Comparison of ENCODE assay signal across 8 mouse cellular contexts in the genomic region with DNA sequence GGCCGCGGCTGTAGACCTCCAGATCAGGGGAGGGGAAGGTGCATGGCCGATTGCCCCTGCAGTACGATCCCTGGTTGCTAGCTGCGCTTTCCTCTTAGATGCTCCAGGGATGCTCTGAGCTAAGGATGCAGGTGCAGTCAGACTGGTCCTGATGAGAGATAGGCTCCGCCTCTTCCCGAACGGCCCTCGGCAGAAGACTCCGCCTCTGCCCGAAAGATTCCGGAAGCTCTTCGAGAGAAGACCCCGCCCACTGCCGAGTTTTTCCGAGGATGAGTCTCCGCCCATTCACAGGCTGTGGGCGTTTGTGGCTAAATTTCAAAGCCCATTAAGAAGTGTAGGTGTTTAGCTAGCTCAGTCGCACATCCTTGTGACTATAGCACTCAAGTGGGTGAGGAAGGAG. TPM values are rescaled to one million over a fixed set of nuclear protein-coding genes. Genes with fewer than 3 reads are reported as not detected.
A peak's percentile ranks its signal among the peaks of the same experiment; 100 is the strongest.
DNase-seq lines count a peak whose midpoint lies in the region; ATAC-seq and TF ChIP-seq lines count a peak whose summit lies in the region.
"Not testable (repeated sequence)": the region's sequence is repeated elsewhere in the genome, so short reads cannot be mapped to it uniquely, and the experiment has no call there.

No protein-coding gene starts in this region.

- TF ChIP-seq CTCF in brain, embryonic 14.5 days (IDR thresholded peaks at IDR 0.05; ENCODE audit: borderline replicate concordance, extremely low read depth, insufficient read depth, insufficient read length) = not testable (repeated sequence)

- H3K4me3 ChIP-seq in heart, embryonic 11.5 days (ENCODE audit: low read depth, low read length); kidney, embryonic 14.5 days (ENCODE audit: low read length): not testable (repeated sequence)
- H3K4me3 ChIP-seq in limb, embryonic 13.5 days = peak overlapping the region; percentile 18
- H3K4me3 ChIP-seq in midbrain, embryonic 14.5 days (replicated peaks; ENCODE audit: low read depth, low read length) = peak overlapping the region; percentile 49

- peak; percentile 79 for ATAC-seq in erythroid progenitor cell, adult 5-6 weeks (replicated peaks; ENCODE audit: low FRiP score, poor library complexity, severe bottlenecking)
- ATAC-seq in heart, embryonic 11.5 days (replicated peaks; ENCODE audit: insufficient number of reproducible peaks, low FRiP score, low TSS enrichment) = peak; percentile 58
- peak; percentile 66 for ATAC-seq in kidney, embryonic 14.5 days (ENCODE audit: low FRiP score, low TSS enrichment)
- ATAC-seq in limb, embryonic 13.5 days (ENCODE audit: low FRiP score, low read depth) = peak; percentile 71
- ATAC-seq in midbrain, embryonic 14.5 days (ENCODE audit: low FRiP score, low TSS enrichment) = peak; percentile 85

- H3K36me3 ChIP-seq in heart, embryonic 11.5 days (ENCODE audit: control insufficient read depth, insufficient read depth, low read length); kidney, embryonic 14.5 days (ENCODE audit: control insufficient read depth, insufficient read depth, low read length); limb, embryonic 13.5 days; midbrain, embryonic 14.5 days (ENCODE audit: control insufficient read depth, insufficient read depth, low read length): not testable (repeated sequence)

- H3K9me3 ChIP-seq in heart, embryonic 11.5 days (replicated peaks; ENCODE audit: control insufficient read depth, low read length); kidney, embryonic 14.5 days (ENCODE audit: control insufficient read depth, low read length); limb, embryonic 13.5 days; midbrain, embryonic 14.5 days (ENCODE audit: control insufficient read depth, low read length): not testable (repeated sequence)

- H3K4me2 ChIP-seq in heart, embryonic 11.5 days = peak overlapping the region; percentile 37; the same call in 1 of the 2 replicates
- peak overlapping the region; percentile 19; the same call in 1 of the 2 replicates for H3K4me2 ChIP-seq in kidney, embryonic 14.5 days (replicated peaks; ENCODE audit: low read depth, low read length)
- peak overlapping the region; percentile 45 for H3K4me2 ChIP-seq in limb, embryonic 13.5 days (replicated peaks)
- peak overlapping the region; percentile 49 for H3K4me2 ChIP-seq in midbrain, embryonic 14.5 days (ENCODE audit: low read length)

- H3K4me1 ChIP-seq in heart, embryonic 11.5 days (ENCODE audit: control insufficient read depth, insufficient read depth, low read length); kidney, embryonic 14.5 days (ENCODE audit: control insufficient read depth, insufficient read depth, low read length); limb, embryonic 13.5 days; midbrain, embryonic 14.5 days (ENCODE audit: control insufficient read depth, insufficient read depth, low read length): not testable (repeated sequence)

- WGBS in heart, embryonic 11.5 days (ENCODE audit: insufficient replicate concordance) = under 1% methylated on average over 18 of the region's 19 CpGs
- 0% methylated on average over 19 of the region's 19 CpGs for WGBS in kidney, embryonic 14.5 days
- WGBS in limb, embryonic 13.5 days = under 1% methylated on average over 19 of the region's 19 CpGs
- WGBS in midbrain, embryonic 14.5 days = 0% methylated on average over 18 of the region's 19 CpGs

- DNase-seq in A20 (ENCODE audit: low read depth, low spot score) = peak; percentile 86
- DNase-seq in brain, embryonic 14.5 days (ENCODE audit: low read depth) = peak; percentile 96
- DNase-seq in midbrain, embryonic 14.5 days = peak; percentile 90
- peak; percentile 81 for DNase-seq in spleen, adult 12 weeks (ENCODE audit: low spot score)

- not testable (repeated sequence) for H3K27ac ChIP-seq in heart, embryonic 11.5 days (ENCODE audit: low read depth, low read length); kidney, embryonic 14.5 days (ENCODE audit: low read depth, low read length); limb, embryonic 13.5 days; midbrain, embryonic 14.5 days (replicated peaks; ENCODE audit: low read depth, low read length)

- H3K27me3 ChIP-seq in heart, embryonic 11.5 days (ENCODE audit: control insufficient read depth, insufficient read depth, low read length); kidney, embryonic 14.5 days (ENCODE audit: control insufficient read depth, insufficient read depth, low read length); limb, embryonic 13.5 days; midbrain, embryonic 14.5 days (ENCODE audit: control insufficient read depth, insufficient read depth, low read length): not testable (repeated sequence)

- H3K9ac ChIP-seq in heart, embryonic 11.5 days (ENCODE audit: low read depth, low read length); kidney, embryonic 14.5 days (ENCODE audit: low read depth, low read length); limb, embryonic 13.5 days; midbrain, embryonic 14.5 days (replicated peaks; ENCODE audit: low read length): not testable (repeated sequence)

- peak; percentile 35; the same call in 1 of the 2 replicates for TF ChIP-seq POLR2A in brain, embryonic 14.5 days (IDR thresholded peaks at IDR 0.05; ENCODE audit: borderline replicate concordance, extremely low read depth, insufficient read depth, insufficient read length, poor library complexity, severe bottlenecking)

RNA-seq across cellular contexts. Expression of gene Syt11, which starts 2.6 kb away (rescaled TPM):
- polyA plus RNA-seq in brain, embryonic 14.5 days (2012; rRNA removed) = 149 and 165 TPM in 2 replicates
- total RNA-seq in erythroid progenitor cell, adult 5-6 weeks (2015; ENCODE audit: low replicate concordance) = 0.36 TPM in 1 of 2 replicates, not detected in the other
- total RNA-seq in erythroid progenitor cell, adult 5-6 weeks (2017; ENCODE audit: low replicate concordance) = 0.39 TPM in 1 of 2 replicates, not detected in the other
- polyA plus RNA-seq in heart, embryonic 11.5 days (2014; fragmentation: Nextera tagmentation; extraction: Ambion mirVana) = 11.8 and 15.8 TPM in 2 replicates
- 10.3 and 12.5 TPM in 2 replicates for polyA plus RNA-seq in kidney, embryonic 14.5 days (2014; fragmentation: Nextera tagmentation; extraction: Ambion mirVana)
- polyA plus RNA-seq in limb, embryonic 13.5 days (2015; fragmentation: Nextera tagmentation; extraction: Ambion mirVana) = 24.0 and 27.0 TPM in 2 replicates
- 169 and 199 TPM in 2 replicates for polyA plus RNA-seq in midbrain, embryonic 14.5 days (2014; fragmentation: Nextera tagmentation; extraction: Ambion mirVana)

RNA-seq across cellular contexts. Expression of gene Rit1, which starts 55.8 kb away (rescaled TPM):
- polyA plus RNA-seq in brain, embryonic 14.5 days (2012; rRNA removed) = 45.2 and 49.2 TPM in 2 replicates
- total RNA-seq in erythroid progenitor cell, adult 5-6 weeks (2015; ENCODE audit: low replicate concordance) = 13.0 and 20.2 TPM in 2 replicates
- 27.6 and 45.9 TPM in 2 replicates for total RNA-seq in erythroid progenitor cell, adult 5-6 weeks (2017; ENCODE audit: low replicate concordance)
- polyA plus RNA-seq in heart, embryonic 11.5 days (2014; fragmentation: Nextera tagmentation; extraction: Ambion mirVana) = 49.7 and 50.4 TPM in 2 replicates
- polyA plus RNA-seq in kidney, embryonic 14.5 days (2014; fragmentation: Nextera tagmentation; extraction: Ambion mirVana) = 44.7 and 46.4 TPM in 2 replicates
- polyA plus RNA-seq in limb, embryonic 13.5 days (2015; fragmentation: Nextera tagmentation; extraction: Ambion mirVana) = 50.1 and 51.1 TPM in 2 replicates
- polyA plus RNA-seq in midbrain, embryonic 14.5 days (2014; fragmentation: Nextera tagmentation; extraction: Ambion mirVana) = 56.5 and 57.4 TPM in 2 replicates
